Mouse (Mus musculus): ENCODE data around the gene Dld. TPM values are rescaled to one million over a fixed set of nuclear protein-coding genes. Genes with fewer than 3 reads are reported as not detected.

Gene Dld
- total and polyA plus RNA-seq, 3 experiments: 61.2 to 109 (median 79.8) TPM

- H3K9me3 ChIP-seq (replicated peaks; ENCODE audit: low read length): no peaks in the 10 kb centered on the region
- H3K27ac ChIP-seq (ENCODE audit: insufficient read depth, low read depth): no peak overlapping the region
- peaks cover 0 to 3% of the 10 kb centered on the region in 2 experiments; a peak in 1 of 4 replicates for H3K4me1 ChIP-seq (ENCODE audit: control insufficient read depth in 1 of 2, insufficient read depth in 2 of 2)
- dilution Hi-C loops (cut with MboI; ENCODE audit: extremely low pct_ligation_motif_present, extremely low pct_unique_long_range_greater_than_20kb, low sequenced_read_pairs): no loop called here
- TF ChIP-seq CHD1 (IDR thresholded peaks at IDR 0.05; ENCODE audit: low read depth, low read length) (no peak), MEF2A (IDR thresholded peaks at IDR 0.05; ENCODE audit: borderline replicate concordance, low read depth, low read length) (no peak), IRF4 (IDR thresholded peaks at IDR 0.05; ENCODE audit: low read depth, low read length) (no peak), USF1 (IDR thresholded peaks at IDR 0.05; ENCODE audit: low read depth, low read length) (no peak), SMC3 (IDR thresholded peaks at IDR 0.05; ENCODE audit: low read depth, low read length) (no peak), MAZ (IDR thresholded peaks at IDR 0.05; ENCODE audit: low read depth, low read length) (no peak), MYC (IDR thresholded peaks at IDR 0.05; ENCODE audit: low read depth, low read length) (no peak), CHD2 (IDR thresholded peaks at IDR 0.05; ENCODE audit: low read length) (no peak), KAT2A (IDR thresholded peaks at IDR 0.05; ENCODE audit: insufficient replicate concordance, low read length) (no peak), PAX5 (IDR thresholded peaks at IDR 0.05; ENCODE audit: low read length) (no peak), USF2 (conservative IDR thresholded peaks at IDR 0.05; ENCODE audit: low read depth, low read length) (no peak), MAFK (IDR thresholded peaks at IDR 0.05; ENCODE audit: insufficient replicate concordance, low read length) (no peak), HCFC1 (IDR thresholded peaks at IDR 0.05; ENCODE audit: low read depth, low read length) (no peak), NRF1 (IDR thresholded peaks at IDR 0.05; ENCODE audit: low read depth, low read length) (no peak), MAX (IDR thresholded peaks at IDR 0.05; ENCODE audit: low read length) (no peak)
- DNase-seq (ENCODE audit: extremely low read depth): no peak
- no peak overlapping the region for H3K4me2 ChIP-seq (ENCODE audit: insufficient read depth, low read depth, poor library complexity, severe bottlenecking)
- H3K9ac ChIP-seq (ENCODE audit: insufficient read depth, low read depth): no peak overlapping the region
- in situ Hi-C loops (cut with MboI; ENCODE audit: low pct_ligation_motif_present, low pct_unique_long_range_greater_than_20kb, low sequenced_read_pairs): no loop called here
- H3K4me3 ChIP-seq (replicated peaks in 1 of 3; ENCODE audit: low read depth in 2 of 3, low read length in 2 of 3, poor library complexity in 1 of 3): no peak overlapping the region
- H3K79me2 ChIP-seq (replicated peaks; ENCODE audit: control insufficient read depth, extremely low read depth, insufficient read depth, poor library complexity, severe bottlenecking): no peaks in the 10 kb centered on the region
- H3K36me3 ChIP-seq (replicated peaks in 1 of 2; ENCODE audit: control insufficient read depth in 1 of 2, insufficient read depth in 1 of 2, low read length in 1 of 2): no peaks in the 10 kb centered on the region
- H3K27me3 ChIP-seq (replicated peaks): no peaks in the 10 kb centered on the region
Observed at GRCm38 (mm10) chr12:31294996-31295395, 56.3 kb downstream of the Dld start.

GRCm38 (mm10) chr12:31294526-31294925, 56.7 kb downstream of the Dld start:
- TF ChIP-seq PAX5 (IDR thresholded peaks at IDR 0.05; ENCODE audit: low read length) (no peak), MYC (IDR thresholded peaks at IDR 0.05; ENCODE audit: low read depth, low read length) (no peak), MAFK (IDR thresholded peaks at IDR 0.05; ENCODE audit: insufficient replicate concordance, low read length) (no peak), IRF4 (IDR thresholded peaks at IDR 0.05; ENCODE audit: low read depth, low read length) (no peak), SMC3 (IDR thresholded peaks at IDR 0.05; ENCODE audit: low read depth, low read length) (no peak), RCOR1 (conservative IDR thresholded peaks at IDR 0.05; ENCODE audit: low read depth, low read length) (no peak), E2F4 (IDR thresholded peaks at IDR 0.05; ENCODE audit: insufficient replicate concordance, low read depth, low read length) (no peak)
- H3K4me2 ChIP-seq (ENCODE audit: insufficient read depth, low read depth, poor library complexity, severe bottlenecking): no peak overlapping the region
- dilution Hi-C loops (cut with MboI; ENCODE audit: extremely low pct_ligation_motif_present, extremely low pct_unique_long_range_greater_than_20kb, low sequenced_read_pairs): no loop called here

More at GRCm38 (mm10) chr12:31294526-31294925, 56.7 kb downstream of the Dld start:
- Histone ChIP-seq H3K36me3 (replicated peaks in 1 of 2; ENCODE audit: control insufficient read depth in 1 of 2, insufficient read depth in 1 of 2, low read length in 1 of 2) (no peaks in the 10 kb centered on the region), H3K27ac (ENCODE audit: insufficient read depth, low read depth) (no peak overlapping the region), H3K4me3 (replicated peaks in 1 of 3; ENCODE audit: low read depth in 2 of 3, low read length in 2 of 3, poor library complexity in 1 of 3) (no peak overlapping the region), H3K9me3 (replicated peaks; ENCODE audit: low read length) (no peaks in the 10 kb centered on the region), H3K27me3 (replicated peaks) (no peaks in the 10 kb centered on the region), H3K79me2 (replicated peaks; ENCODE audit: control insufficient read depth, extremely low read depth, insufficient read depth, poor library complexity, severe bottlenecking) (no peaks in the 10 kb centered on the region), H3K4me1 (ENCODE audit: control insufficient read depth in 1 of 2, insufficient read depth in 2 of 2) (peaks cover 0 to 3% of the 10 kb centered on the region in 2 experiments; a peak in 1 of 4 replicates), H3K9ac (ENCODE audit: insufficient read depth, low read depth) (no peak overlapping the region)
- in situ Hi-C loops (cut with MboI; ENCODE audit: low pct_ligation_motif_present, low pct_unique_long_range_greater_than_20kb, low sequenced_read_pairs): no loop called here
- no peak for DNase-seq (ENCODE audit: extremely low read depth)

All from CH12.LX (cell line).